Mouse (Mus musculus) spleen, postnatal 36 days (tissue): Measurements from ENCODE around the gene Plxnb3.
A peak's percentile ranks its signal among the peaks of the same experiment; 100 is the strongest.

Experiments
- DNase-seq, 2 experiments: peaks; one replicate each; pipeline ENCODE4 v3.0.0; 2022; ENCODE audit warnings: low spot score in 2 of 2, mixed read lengths in 1 of 2

Gene Plxnb3

DNA sequence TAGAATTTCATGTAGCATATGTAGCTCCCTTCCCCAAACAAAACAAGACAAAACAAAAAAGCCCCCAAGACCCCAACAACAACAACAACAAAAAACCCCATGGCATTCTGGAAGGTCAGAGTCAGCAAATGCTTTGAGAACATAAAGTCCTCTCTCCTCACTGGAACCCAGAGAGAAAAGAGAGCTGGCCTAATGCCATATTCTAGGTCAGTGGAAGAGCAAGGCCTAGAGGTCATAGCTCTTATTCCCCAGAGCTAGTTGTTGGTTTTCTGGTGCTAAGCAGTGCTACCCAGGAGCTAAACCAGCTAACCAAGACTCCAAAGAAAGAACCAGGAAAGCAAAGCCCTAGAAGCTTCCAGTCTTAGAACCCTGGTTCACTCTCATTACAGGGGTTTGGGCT is 28.8 kb downstream of the Plxnb3 start:
- DNase-seq: no peak

DNA sequence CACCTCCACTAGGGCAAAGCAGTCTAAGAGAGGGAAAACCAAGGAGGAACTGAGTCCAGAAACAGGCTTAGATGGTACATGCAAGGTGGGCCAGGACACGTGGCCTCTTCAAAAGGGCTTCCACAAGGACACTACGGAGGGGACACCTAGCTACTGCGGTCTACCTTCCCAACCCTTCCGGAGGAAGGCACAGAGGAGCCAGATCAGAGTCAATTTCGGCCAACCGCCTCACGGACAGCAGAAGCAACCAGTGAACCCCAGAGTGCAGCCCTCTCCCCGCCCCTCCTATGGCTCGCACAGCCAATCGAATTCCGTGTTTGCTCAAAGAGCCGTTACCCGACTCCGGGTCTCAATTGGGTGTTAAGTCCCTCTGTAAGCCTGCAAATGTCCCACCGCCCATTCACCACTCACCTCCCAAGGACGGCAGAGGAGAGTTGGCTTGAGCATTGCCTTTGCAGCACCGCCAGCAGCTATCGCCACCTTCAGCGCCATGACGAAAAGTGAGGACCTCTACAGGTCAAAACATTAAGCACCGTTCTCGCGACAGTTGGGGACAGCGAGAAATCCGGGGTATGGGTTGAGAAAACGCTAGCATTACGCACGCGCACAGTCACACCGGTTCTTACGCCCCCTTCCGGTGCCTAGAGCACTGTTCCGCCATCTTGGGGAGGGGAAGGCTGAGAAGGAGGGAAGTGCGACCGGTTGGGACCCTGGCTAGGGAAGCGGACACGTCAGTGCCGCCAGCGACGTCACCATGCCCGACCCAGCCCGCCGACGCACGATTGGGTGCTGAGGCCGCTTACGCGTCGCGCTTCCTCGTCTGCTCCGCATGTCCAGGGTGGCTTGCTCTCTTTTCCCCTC is 29.7 kb downstream of the Plxnb3 start, which contains the start of the genes Idh3g and Ssr4:
Gene Idh3g, minus strand, starts transcription at position 534 of the 861 bp plus-strand sequence.
Gene Ssr4, plus strand, starts transcription at position 665 of the 861 bp plus-strand sequence.
- DNase-seq: peak; percentile 94

DNA sequence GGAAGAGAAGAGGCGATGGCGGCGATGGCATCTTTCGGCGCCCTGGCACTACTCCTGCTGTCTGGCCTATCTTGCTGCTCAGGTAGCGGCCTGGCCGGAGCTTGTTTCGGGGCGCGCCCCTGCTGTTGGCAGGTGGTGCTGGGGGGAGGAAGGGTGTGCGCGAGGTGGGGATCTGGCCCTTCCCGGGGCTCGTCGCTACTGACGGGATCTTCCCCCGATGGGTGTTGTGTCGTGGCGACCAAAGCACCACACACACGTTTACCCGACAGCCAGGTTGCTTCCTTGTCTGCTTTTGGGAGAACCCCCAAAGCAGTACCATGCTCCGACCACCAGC is 30.3 kb downstream of the Plxnb3 start:
- no peak for DNase-seq

- DNase-seq: no peak
These were observed 31.6 kb downstream of the Plxnb3 start for GRCm38 (mm10) chrX:73788501-73788900.

GRCm38 (mm10) chrX:73793039-73793438 is 36.1 kb downstream of the Plxnb3 start:
- no peak for DNase-seq

GRCm38 (mm10) chrX:73793505-73793904 is 36.6 kb downstream of the Plxnb3 start:
- no peak for DNase-seq

- DNase-seq: no peak
These were observed 40.6 kb downstream of the Plxnb3 start for GRCm38 (mm10) chrX:73797511-73797910.

- DNase-seq: peak; percentile 63 to 71
These were observed 41.6 kb downstream of the Plxnb3 start for GRCm38 (mm10) chrX:73798502-73798901.

GRCm38 (mm10) chrX:73805814-73806213 is 48.9 kb downstream of the Plxnb3 start:
- DNase-seq: no peak

DNA sequence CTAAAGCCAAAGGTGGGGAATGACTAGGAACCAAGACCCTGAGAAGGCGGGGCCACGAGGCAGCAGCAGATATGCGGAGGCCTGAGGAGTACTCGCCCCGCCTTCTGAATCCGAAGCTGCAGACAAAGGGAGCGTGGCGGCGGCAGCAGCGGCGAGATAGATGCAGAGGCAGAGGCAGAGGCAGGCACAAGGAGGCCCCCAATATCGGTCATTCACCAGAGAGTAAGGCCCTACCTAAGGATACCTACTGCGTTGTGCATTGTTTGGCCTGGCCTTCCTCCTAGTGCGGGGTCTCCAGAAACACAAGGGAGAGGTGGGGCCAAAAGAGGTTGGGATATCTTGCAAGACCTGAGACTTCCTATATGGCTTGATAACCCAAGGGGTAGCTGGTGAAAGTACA is 58.2 kb downstream of the Plxnb3 start:
- DNase-seq: no peak

- DNase-seq: no peak
These were observed 59.9 kb downstream of the Plxnb3 start for GRCm38 (mm10) chrX:73816596-73817314.
